Mouse (Mus musculus) CH12.LX (cell line): ENCODE results near the gene Sf3a2.

ENCODE experiments used
- BHLHE40 ChIP-seq: IDR thresholded peaks from 2 replicates; pipeline ENCODE4 v1.6.1; 2011; ENCODE audit warnings: mild to moderate bottlenecking, low read depth, low read length, improper control_type of control experiment
- CHD1 ChIP-seq: IDR thresholded peaks from 2 replicates; pipeline ENCODE4 v1.6.1; 2012; ENCODE audit warnings: low read depth, low read length, improper control_type of control experiment, inconsistent platforms
- CTCF ChIP-seq, 2 experiments: IDR thresholded peaks in 1 of 2; conservative IDR thresholded peaks in 1 of 2; 2 replicates each; pipeline ENCODE4 v1.5.1; 2011 to 2012; ENCODE audit warnings: low read depth in 2 of 2, low read length in 2 of 2, improper control_type of control experiment in 1 of 2, inconsistent platforms in 1 of 2, mild to moderate bottlenecking in 1 of 2, moderate library complexity in 1 of 2
- EP300 ChIP-seq: IDR thresholded peaks from 2 replicates; pipeline ENCODE4 v1.6.1; 2011; ENCODE audit warnings: low read length, improper control_type of control experiment
- PAX5 ChIP-seq: IDR thresholded peaks from 2 replicates; pipeline ENCODE4 v1.6.1; 2012; ENCODE audit warnings: low read length, inconsistent platforms, mixed read lengths
- POLR2A ChIP-seq: IDR thresholded peaks from 2 replicates; pipeline ENCODE4 v1.6.1; 2011; ENCODE audit warnings: low read depth, mild to moderate bottlenecking, improper control_type of control experiment, low read length
- USF2 ChIP-seq: conservative IDR thresholded peaks from 2 replicates; pipeline ENCODE4 v1.6.1; 2011; ENCODE audit warnings: low read depth, low read length, improper control_type of control experiment

DNA sequence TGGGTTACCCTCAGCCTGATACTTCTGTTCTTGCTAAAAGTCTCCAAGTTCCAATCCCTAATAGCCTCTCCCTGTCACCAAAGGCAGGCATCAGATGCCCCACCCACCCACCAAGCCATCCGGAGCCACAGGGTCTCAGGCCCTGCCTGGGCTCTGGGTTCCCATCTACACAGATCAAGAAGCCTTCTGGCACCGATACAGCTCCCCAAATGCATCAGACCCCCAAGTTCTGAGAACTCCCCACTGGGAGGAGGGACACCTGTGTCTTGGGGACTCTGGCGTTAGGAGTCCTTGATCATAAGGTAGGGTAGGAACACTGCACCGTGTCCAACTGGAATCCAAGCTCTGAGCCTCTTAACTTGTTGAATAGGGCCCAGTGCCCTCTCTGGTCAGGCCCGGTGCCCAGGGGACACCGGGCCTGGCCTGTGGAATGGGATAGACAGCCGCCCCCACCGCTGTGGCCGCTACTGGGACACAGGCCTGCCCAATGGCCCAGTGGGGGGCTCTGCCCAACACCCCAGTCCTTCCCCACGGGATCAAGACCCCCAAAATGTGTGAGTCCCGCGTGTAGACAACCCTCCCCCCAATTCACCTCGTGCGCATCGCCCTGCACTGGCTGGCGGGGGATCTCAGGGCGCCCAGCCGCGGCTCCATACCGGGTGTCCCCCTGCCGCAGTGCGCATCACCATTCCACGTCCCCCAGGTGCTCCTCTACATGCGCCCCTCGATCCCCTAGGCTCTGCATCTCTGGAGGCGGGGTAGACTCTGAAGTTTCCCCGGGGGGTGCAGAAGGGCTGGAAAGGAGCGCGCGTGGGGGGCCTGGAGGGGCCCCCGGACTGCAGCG is 45.3 kb downstream of the Sf3a2 start:
- TF ChIP-seq USF2 (no peak), BHLHE40 (no peak), CHD1 (no peak), POLR2A (no peak), CTCF (conservative IDR thresholded peaks at IDR 0.05 in 1 of 2, IDR thresholded peaks at IDR 0.05 in 1 of 2; ENCODE audit: low read depth in 2 of 2, low read length in 2 of 2) (no peak), PAX5 (no peak), EP300 (no peak)
